Mouse (Mus musculus) cerebellum, adult 9-10 months (tissue): ENCODE results near the gene Tmem258.
A peak's percentile ranks its signal among the peaks of the same experiment; 100 is the strongest.

Experiments used
- DNase-seq: peaks from one replicate; pipeline ENCODE4 v3.0.0; 2022

The Tmem258 gene

GRCm38 (mm10) chr19:10224637-10225453 lies 21.0 kb downstream of the Tmem258 start:
- no peak for DNase-seq

GRCm38 (mm10) chr19:10225767-10226166 lies 22.0 kb downstream of the Tmem258 start:
- DNase-seq = no peak

GRCm38 (mm10) chr19:10231016-10231415 lies 27.2 kb downstream of the Tmem258 start:
- DNase-seq = no peak

GRCm38 (mm10) chr19:10231871-10232270 lies 28.1 kb downstream of the Tmem258 start:
- DNase-seq = no peak

- no peak for DNase-seq
These were observed 28.7 kb downstream of the Tmem258 start for GRCm38 (mm10) chr19:10232327-10233017.

GRCm38 (mm10) chr19:10235784-10236565 lies 32.2 kb downstream of the Tmem258 start:
- DNase-seq = no peak

GRCm38 (mm10) chr19:10238477-10238876 lies 34.7 kb downstream of the Tmem258 start:
- DNase-seq = no peak

GRCm38 (mm10) chr19:10239419-10239818 lies 35.6 kb downstream of the Tmem258 start:
- no peak for DNase-seq

GRCm38 (mm10) chr19:10239975-10240653 lies 36.3 kb downstream of the Tmem258 start:
- no peak for DNase-seq

- DNase-seq = peak; percentile 51
These were observed 37.0 kb downstream of the Tmem258 start, which contains the start of gene Myrf for GRCm38 (mm10) chr19:10240654-10241305. TSS of gene Myrf (minus strand) at chr19:10240748.

GRCm38 (mm10) chr19:10242916-10243315 lies 39.1 kb downstream of the Tmem258 start:
- no peak for DNase-seq

- no peak for DNase-seq
These were observed 40.4 kb downstream of the Tmem258 start for GRCm38 (mm10) chr19:10244183-10244582.

- DNase-seq = no peak
These were observed 43.4 kb downstream of the Tmem258 start for GRCm38 (mm10) chr19:10247165-10247564.

GRCm38 (mm10) chr19:10248128-10248527 lies 44.3 kb downstream of the Tmem258 start:
- no peak for DNase-seq
